Mouse (Mus musculus) megakaryocyte, embryonic 14.5 days (primary cell): ENCODE data around the gene Foxn3. TPM values are rescaled to one million over a fixed set of nuclear protein-coding genes. Genes with fewer than 3 reads are reported as not detected.

Experiments used
- H3K27me3 ChIP-seq: replicated peaks from 2 replicates; pipeline ENCODE3; 2012; ENCODE audit warnings: inconsistent platforms
- H3K36me3 ChIP-seq: replicated peaks from 2 replicates; pipeline ENCODE3; 2012; ENCODE audit warnings: low read length, inconsistent platforms, mixed read lengths
- H3K4me1 ChIP-seq: 2 replicates; pipeline ENCODE4 v1.6.1; 2012; ENCODE audit warnings: inconsistent platforms
- H3K4me3 ChIP-seq: replicated peaks from 2 replicates; pipeline ENCODE3; 2012; ENCODE audit warnings: moderate library complexity, mild to moderate bottlenecking, inconsistent platforms
- H3K9me3 ChIP-seq: 2 replicates; pipeline ENCODE4 v1.6.1; 2012; ENCODE audit warnings: inconsistent platforms
- FLI1 ChIP-seq: IDR thresholded peaks from 2 replicates; pipeline ENCODE4 v1.6.1; 2012; ENCODE audit warnings: low read length, inconsistent platforms, mixed read lengths
- GATA1 ChIP-seq: IDR thresholded peaks from 3 replicates; pipeline ENCODE4 v1.6.1; 2012; ENCODE audit warnings: mixed read lengths, low read length, inconsistent platforms, borderline replicate concordance
- polyA plus RNA-seq: library from polyadenylated mRNA; stranded (reverse); fragments of >175 nt; gene quantifications from 2 replicates; pipeline ENCODE4 v1.2.3, GENCODE M21; 2012; ENCODE audit warnings: low replicate concordance; ENCODE audit not compliant: insufficient read depth

The Foxn3 gene
- polyA plus RNA-seq, 1 experiment = 20.5 TPM

DNA sequence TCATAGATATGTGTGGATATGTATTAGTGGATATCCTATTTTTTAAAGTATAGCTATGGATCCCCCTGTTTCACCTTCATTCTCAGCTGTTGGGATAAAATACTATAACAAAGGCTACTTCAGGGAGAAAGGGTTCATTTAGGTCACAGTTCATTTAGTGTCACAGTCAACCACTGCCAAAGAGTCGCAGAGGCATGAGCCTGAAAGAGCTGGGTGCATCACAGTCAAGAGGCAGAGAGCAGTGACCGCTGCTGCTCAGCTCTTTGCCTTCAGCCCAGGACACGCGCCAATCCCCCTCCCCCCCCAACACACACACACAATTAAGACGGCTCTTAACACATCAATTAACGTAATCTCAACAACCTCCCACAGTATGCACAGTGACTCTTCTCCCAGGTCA, 131.8 kb downstream of the Foxn3 start:
- H3K4me3 ChIP-seq = no peak overlapping the region
- H3K36me3 ChIP-seq = peaks cover 12% of the 10 kb centered on the region
- H3K4me1 ChIP-seq = peaks cover 21% of the 10 kb centered on the region
- peaks cover 6% of the 10 kb centered on the region; the same call in 1 of the 2 replicates for H3K9me3 ChIP-seq
- H3K27me3 ChIP-seq = no peaks in the 10 kb centered on the region
- no peak for TF ChIP-seq FLI1

DNA sequence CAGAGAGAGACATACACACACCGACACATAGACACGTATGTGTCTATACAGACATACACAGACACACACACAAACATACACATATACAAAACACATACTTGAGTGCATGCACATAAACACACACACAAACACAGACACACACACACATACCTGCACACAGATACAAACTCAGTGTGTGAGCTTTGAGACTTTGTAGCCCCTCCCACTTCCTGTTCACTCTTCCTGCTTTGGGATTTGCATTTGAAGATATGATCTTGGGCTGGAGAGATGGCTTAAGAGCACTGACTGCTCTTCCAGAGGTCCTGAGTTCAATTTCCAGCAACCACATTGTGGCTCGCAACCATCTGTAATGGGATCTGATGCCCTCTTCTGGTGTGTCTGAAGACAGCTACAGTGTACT, 132.4 kb downstream of the Foxn3 start:
- peaks cover 6% of the 10 kb centered on the region; the same call in 1 of the 2 replicates for H3K9me3 ChIP-seq
- no peaks in the 10 kb centered on the region for H3K27me3 ChIP-seq
- peaks cover 21% of the 10 kb centered on the region for H3K4me1 ChIP-seq
- peaks cover 14% of the 10 kb centered on the region for H3K36me3 ChIP-seq
- TF ChIP-seq FLI1 (no peak), GATA1 (no peak)
- no peak overlapping the region for H3K4me3 ChIP-seq

DNA sequence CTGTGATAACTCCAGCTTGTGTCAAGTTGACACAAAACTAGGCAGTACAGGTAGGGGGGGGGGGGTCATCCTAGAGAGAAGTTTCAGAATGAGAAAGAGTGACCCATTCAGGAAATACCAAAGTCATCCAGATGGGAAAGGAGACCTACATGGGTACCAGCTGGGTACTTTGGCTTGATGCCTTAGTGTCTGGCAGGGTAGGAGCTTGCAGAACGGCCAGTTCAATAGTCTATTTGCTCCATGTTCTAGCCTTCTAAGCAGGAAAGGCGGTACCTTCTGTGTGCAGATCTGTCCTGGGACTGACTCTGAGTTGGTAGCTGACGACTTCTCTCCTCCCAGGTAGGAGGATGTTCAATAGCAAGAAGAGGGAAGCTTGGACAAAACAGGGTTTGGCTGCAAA, 134.3 kb downstream of the Foxn3 start:
- Histone ChIP-seq H3K4me1 (peaks cover 21% of the 10 kb centered on the region), H3K36me3 (peaks cover 23% of the 10 kb centered on the region), H3K27me3 (no peaks in the 10 kb centered on the region), H3K4me3 (no peak overlapping the region), H3K9me3 (peaks cover 6% of the 10 kb centered on the region; the same call in 1 of the 2 replicates)
- TF ChIP-seq FLI1 (no peak), GATA1 (no peak)

DNA sequence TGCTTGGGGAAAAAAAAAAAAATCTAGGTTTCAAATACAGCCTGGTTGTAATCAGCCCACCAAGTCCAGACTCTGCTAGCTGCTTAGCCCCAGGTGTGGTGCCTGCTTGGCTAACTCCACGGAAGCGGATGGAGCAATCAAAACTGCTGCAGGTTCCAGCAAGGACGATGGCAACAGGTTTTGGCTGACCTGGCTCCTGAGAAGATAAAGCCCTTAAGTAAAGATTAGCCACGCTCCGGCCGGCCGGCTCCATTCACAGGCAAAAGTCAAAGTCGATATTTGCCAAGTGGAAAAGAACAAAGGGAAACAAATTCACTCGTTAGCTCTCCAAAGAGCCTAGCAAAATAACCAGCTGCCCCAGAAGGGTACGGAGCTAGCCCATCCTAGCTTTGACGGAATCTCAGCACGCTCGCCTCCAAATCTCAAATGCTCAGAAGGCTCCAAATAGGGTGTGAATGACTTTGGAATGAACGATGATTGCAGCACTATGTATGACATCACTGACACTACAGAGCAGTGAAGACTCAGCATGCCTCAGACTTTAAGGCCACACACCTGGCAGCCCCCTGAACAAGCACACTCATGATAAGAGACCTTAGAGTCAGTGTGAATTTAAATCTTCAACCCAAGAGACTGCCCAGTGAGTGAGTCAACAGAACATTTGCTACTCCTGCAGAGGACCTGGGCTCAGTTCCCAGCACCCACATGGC, 137.0 kb downstream of the Foxn3 start:
- no peak for TF ChIP-seq FLI1
- TF ChIP-seq GATA1 = no peak

DNA sequence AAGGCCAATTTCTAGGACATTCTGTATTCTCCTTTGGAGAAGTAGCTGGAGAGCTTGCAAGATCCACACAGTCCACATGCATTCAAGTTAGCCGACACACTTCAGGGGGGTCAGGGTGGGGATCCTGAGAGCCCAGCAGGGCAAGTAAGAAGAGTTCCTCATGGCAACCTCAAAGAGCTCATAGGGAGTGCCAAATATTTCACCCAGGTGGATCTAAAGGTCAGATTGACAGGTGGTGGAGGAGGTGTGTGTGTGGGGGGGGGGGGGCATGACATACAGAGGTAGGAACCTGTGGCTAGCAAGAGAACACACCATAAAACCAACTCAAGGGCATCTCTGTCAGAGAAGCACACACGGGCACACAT, 144.0 kb downstream of the Foxn3 start:
- Histone ChIP-seq H3K27me3 (no peaks in the 10 kb centered on the region), H3K4me1 (peaks cover 19% of the 10 kb centered on the region), H3K9me3 (no peaks in the 10 kb centered on the region), H3K4me3 (no peak overlapping the region), H3K36me3 (no peaks in the 10 kb centered on the region)
- TF ChIP-seq FLI1 (no peak), GATA1 (no peak)

More for the DNA sequence above, 137.0 kb downstream of the Foxn3 start:
- H3K27me3 ChIP-seq = no peaks in the 10 kb centered on the region
- peaks cover 23% of the 10 kb centered on the region for H3K36me3 ChIP-seq
- H3K4me1 ChIP-seq = peaks cover 7% of the 10 kb centered on the region
- H3K9me3 ChIP-seq = peaks cover 6% of the 10 kb centered on the region; the same call in 1 of the 2 replicates
- no peak overlapping the region for H3K4me3 ChIP-seq

DNA sequence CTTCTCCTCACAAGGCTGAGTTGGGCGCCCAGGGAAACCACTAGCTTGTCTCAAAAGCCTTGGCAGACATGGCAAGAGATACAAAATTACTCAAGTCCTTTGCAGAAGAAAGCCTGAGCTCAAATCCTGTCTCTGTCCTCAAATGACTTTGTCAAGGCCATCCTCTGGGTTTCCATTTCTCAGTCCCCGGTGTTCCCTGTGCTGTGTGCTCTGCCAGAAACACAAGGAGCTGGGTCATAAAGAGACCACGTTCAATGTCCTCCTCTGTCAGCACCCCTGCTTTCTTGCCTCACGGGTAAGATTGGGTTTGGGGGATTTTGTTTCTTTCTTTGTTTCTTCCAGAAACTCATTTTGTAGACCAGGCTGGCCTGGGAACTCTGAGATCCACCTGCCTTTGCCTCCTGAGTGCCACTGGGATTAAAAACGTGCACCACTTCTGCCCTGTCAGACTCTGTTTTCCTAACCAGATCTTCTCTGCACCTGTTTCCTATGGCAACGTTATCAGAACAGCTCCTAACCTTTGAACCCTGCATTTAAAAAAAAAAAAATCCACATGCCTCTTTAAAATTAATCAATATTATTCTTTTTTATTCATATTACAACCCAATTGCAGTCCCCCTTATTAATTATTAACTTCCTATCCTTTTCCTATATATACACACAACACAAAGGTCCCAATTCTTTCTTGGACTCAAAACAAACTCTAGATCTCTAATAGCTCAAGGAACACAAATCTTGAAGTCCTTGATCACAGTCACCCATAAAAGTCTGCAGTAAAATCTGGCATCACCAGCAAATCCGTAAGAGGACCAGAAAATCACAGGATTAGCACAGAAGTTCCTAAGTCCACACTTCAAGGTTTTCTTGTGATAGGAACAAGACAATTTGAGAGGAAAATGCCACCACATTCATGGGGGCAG, 144.6 kb downstream of the Foxn3 start:
- no peaks in the 10 kb centered on the region for H3K9me3 ChIP-seq
- no peak overlapping the region for H3K4me3 ChIP-seq
- H3K4me1 ChIP-seq = peaks cover 25% of the 10 kb centered on the region
- no peaks in the 10 kb centered on the region for H3K36me3 ChIP-seq
- H3K27me3 ChIP-seq = no peaks in the 10 kb centered on the region
- no peak for TF ChIP-seq GATA1
- no peak for TF ChIP-seq FLI1

DNA sequence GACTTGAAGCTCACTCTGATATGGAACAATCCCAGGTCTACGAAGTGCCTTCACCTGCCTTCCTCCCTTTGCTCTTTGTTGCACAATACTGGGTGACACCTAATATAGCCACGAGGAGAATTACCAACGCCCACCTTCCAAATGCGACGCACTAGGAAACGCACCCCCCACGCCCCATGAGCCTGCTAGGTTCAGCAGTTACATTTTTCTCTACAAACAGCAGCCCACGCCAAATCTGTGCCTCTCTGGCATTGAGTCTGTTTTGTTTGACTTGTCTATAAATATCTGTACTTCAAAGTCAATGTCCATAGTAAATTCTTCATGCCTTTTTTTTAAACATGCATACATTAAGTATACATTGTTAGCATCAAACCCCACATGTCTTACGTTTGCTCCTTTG, 145.5 kb downstream of the Foxn3 start:
- no peak for TF ChIP-seq GATA1
- TF ChIP-seq FLI1 = no peak
- peaks cover 29% of the 10 kb centered on the region for H3K4me1 ChIP-seq

DNA sequence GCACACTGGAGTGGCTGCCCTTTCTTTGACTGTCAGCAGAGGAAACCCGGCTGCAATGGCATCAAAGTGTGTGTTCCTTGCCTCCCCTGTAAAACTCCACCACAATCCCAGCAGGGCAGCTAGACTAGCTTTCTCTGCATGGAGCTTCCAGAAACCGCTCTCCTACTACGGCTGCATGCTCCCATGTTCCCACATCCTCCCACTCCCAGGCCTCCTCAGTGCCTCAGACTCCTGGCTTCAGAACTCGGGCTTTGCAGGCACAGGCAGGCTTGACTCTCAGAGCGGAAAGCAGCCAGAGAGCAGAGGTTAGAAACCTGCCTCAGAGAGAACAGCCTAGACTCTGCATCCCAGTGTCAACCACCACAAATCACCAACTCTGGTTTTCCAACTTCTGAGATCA, 147.8 kb downstream of the Foxn3 start:
- H3K36me3 ChIP-seq = no peaks in the 10 kb centered on the region
- H3K27me3 ChIP-seq = no peaks in the 10 kb centered on the region
- no peak for TF ChIP-seq FLI1
- TF ChIP-seq GATA1 = no peak
- no peak overlapping the region for H3K4me3 ChIP-seq
- no peaks in the 10 kb centered on the region for H3K9me3 ChIP-seq
- H3K4me1 ChIP-seq = peaks cover 34% of the 10 kb centered on the region

More for the DNA sequence above, 145.5 kb downstream of the Foxn3 start:
- Histone ChIP-seq H3K36me3 (no peaks in the 10 kb centered on the region), H3K9me3 (no peaks in the 10 kb centered on the region), H3K4me3 (no peak overlapping the region), H3K27me3 (no peaks in the 10 kb centered on the region)

DNA sequence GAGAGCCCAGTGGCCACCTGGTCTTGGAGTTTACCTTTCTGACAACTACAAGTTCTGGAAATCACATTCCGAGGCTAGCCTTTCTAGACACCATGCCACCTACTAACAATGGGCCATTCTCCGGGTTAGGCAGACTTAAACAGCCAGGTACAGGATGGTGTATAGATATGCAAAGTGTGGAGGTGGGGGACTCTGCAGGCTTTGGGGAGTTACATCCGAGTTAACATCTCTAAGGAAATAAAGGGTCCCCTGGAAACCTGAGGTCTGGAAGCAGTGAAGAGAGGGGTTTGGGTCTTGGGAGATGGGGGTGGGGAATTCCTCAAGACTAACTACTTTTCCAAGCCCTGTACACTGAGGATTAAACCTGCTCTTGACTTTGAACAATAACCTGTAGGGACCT, 150.9 kb downstream of the Foxn3 start:
- Histone ChIP-seq H3K27me3 (no peaks in the 10 kb centered on the region), H3K36me3 (peaks cover 3% of the 10 kb centered on the region), H3K4me1 (peaks cover 50% of the 10 kb centered on the region), H3K4me3 (no peak overlapping the region), H3K9me3 (no peaks in the 10 kb centered on the region; the same call in 1 of the 2 replicates)
- TF ChIP-seq GATA1 (no peak), FLI1 (no peak)

DNA sequence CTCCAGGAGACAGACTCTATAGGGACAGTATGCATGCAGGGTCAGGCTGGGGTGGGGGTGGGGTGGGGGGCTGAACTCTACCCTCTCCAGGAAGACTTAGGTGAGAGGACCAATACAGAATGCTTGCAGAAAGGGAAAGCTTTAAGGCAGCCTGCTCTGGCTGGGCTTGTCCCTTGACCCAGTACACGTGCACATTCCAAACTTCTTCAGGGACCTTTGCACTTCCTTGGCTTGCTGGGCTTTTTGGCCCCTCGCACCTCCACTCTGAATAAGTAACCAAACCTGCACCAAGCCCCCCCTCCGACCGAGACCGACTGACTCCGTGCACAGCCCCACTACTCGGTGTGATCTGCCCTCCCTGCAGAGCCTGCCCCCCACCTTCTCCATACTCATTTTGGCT, 151.3 kb downstream of the Foxn3 start:
- TF ChIP-seq GATA1 (no peak), FLI1 (no peak)
- peaks cover 52% of the 10 kb centered on the region for H3K4me1 ChIP-seq
- no peaks in the 10 kb centered on the region for H3K27me3 ChIP-seq
- no peak overlapping the region for H3K4me3 ChIP-seq
- no peaks in the 10 kb centered on the region; the same call in 1 of the 2 replicates for H3K9me3 ChIP-seq
- peaks cover 3% of the 10 kb centered on the region for H3K36me3 ChIP-seq
